Mouse (Mus musculus): Measurements from ENCODE around the gene Tm9sf4. TPM values are rescaled to one million over a fixed set of nuclear protein-coding genes. Genes with fewer than 3 reads are reported as not detected.

Gene Tm9sf4
- polyA plus RNA-seq, 1 experiment from 2014 or later, result 67.9 TPM

DNA sequence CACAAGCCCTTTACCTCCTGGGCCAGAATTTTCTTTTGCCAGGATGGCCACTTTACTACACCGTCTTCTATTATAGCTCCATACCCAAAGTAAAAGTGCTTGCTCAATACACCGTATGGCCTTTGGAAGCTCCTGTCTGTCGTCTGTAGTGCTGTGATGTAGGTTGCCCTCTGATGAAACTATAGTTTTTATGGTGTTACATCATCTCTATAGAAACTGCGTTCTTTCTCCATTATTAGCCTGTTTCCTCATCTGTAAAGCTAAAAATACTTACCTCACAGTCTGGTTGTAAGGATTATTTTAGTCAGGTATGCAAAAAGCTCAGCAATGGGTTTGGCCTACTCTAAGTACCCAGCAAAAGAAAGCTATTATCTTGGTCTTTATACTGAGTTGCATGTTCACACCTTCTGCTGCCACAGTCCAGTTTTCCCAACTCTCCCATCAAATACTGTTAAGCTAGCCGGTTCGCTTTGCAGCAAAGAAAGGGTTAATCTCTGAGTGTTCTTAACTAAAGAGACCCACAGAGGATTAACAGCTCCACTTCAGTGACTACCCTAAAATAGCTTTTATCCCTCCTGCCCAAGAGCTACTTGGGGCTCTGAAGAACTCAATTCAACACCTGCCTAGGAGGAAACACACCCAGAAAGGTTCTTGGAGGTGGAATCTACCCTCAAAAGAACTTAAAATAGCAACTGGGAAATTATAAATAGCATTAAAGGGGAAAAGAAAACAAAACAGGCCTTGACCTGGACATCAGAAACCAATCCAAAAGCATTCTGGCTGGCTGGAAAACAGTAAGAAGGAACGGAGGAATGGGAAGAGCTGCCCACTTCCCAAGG lies 78.1 kb downstream of the Tm9sf4 start:
- no peak for ATAC-seq (ENCODE audit: insufficient number of reproducible peaks, insufficient read depth, low FRiP score, low read depth)
- H3K4me3 ChIP-seq (ENCODE audit: control insufficient read depth in 1 of 2, insufficient read depth in 1 of 2, low read depth in 1 of 2, low read length in 2 of 2), result peak overlapping the region; percentile 97 to 98
- peak overlapping the region; percentile 99 for H3K9ac ChIP-seq (ENCODE audit: low read length)
- peaks cover 9 to 37% of the 10 kb centered on the region in 2 experiments for H3K4me1 ChIP-seq (ENCODE audit: control insufficient read depth in 2 of 2, insufficient read depth in 2 of 2, low read length in 2 of 2)
- no peaks in the 10 kb centered on the region for H3K27me3 ChIP-seq (ENCODE audit: control insufficient read depth, insufficient read depth, low read length)
- H3K27ac ChIP-seq (replicated peaks in 1 of 2; ENCODE audit: control insufficient read depth in 1 of 2, insufficient read depth in 1 of 2, low read depth in 2 of 2, low read length in 2 of 2), result peak overlapping the region; percentile 83 to 95
- peak overlapping the region; percentile 91 for H3K4me2 ChIP-seq (ENCODE audit: low read length)
- 25% methylated on average over 7 of the region's 7 CpGs for WGBS
- no peaks in the 10 kb centered on the region for H3K9me3 ChIP-seq (ENCODE audit: control insufficient read depth, low read length)
- H3K36me3 ChIP-seq (ENCODE audit: control insufficient read depth, insufficient read depth, low read length), result peaks cover 29% of the 10 kb centered on the region

DNA sequence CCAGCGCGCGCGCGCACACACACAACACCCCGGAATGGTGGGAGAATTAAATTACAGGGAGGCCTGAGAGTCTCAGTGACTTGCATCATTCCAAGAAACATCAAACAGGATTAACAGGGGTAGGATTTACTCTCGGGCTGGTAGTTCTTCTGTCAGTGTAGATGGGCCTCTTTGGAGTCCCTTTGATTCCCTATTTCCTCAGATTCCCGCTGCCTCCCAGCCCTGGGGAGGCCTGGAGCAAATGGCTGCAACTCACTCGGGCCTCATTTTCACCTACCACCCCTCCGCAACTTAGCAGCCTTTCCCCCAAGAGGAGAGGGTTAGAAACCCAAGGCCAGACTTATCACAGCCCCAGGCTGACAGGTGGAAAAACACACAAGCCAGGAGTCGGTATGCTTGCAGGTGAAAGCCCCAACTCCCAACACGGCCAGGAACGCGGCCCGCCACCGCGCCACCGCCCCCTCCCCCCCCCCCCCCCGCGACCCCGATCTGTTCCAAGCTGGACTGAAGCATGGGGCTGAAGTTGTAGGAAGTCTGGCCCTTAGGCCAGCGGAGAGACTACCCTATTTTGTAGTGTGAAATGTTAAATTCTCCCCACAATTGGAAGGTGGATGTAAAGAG lies 78.9 kb downstream of the Tm9sf4 start:
- Histone ChIP-seq H3K27ac (replicated peaks in 1 of 2; ENCODE audit: control insufficient read depth in 1 of 2, insufficient read depth in 1 of 2, low read depth in 2 of 2, low read length in 2 of 2) (peak overlapping the region; percentile 90 to 95), H3K9me3 (ENCODE audit: control insufficient read depth, low read length) (no peaks in the 10 kb centered on the region), H3K4me2 (ENCODE audit: low read length) (peak overlapping the region; percentile 91), H3K4me3 (ENCODE audit: control insufficient read depth in 1 of 2, insufficient read depth in 1 of 2, low read depth in 1 of 2, low read length in 2 of 2) (peak overlapping the region; percentile 97 to 98), H3K27me3 (ENCODE audit: control insufficient read depth, insufficient read depth, low read length) (no peaks in the 10 kb centered on the region), H3K36me3 (ENCODE audit: control insufficient read depth, insufficient read depth, low read length) (peaks cover 29% of the 10 kb centered on the region), H3K9ac (ENCODE audit: low read length) (peak overlapping the region; percentile 99), H3K4me1 (ENCODE audit: control insufficient read depth in 2 of 2, insufficient read depth in 2 of 2, low read length in 2 of 2) (peaks cover 9 to 37% of the 10 kb centered on the region in 2 experiments)
- no peak for ATAC-seq (ENCODE audit: insufficient number of reproducible peaks, insufficient read depth, low FRiP score, low read depth)
- WGBS, result 2% methylated on average over 19 of the region's 22 CpGs

DNA sequence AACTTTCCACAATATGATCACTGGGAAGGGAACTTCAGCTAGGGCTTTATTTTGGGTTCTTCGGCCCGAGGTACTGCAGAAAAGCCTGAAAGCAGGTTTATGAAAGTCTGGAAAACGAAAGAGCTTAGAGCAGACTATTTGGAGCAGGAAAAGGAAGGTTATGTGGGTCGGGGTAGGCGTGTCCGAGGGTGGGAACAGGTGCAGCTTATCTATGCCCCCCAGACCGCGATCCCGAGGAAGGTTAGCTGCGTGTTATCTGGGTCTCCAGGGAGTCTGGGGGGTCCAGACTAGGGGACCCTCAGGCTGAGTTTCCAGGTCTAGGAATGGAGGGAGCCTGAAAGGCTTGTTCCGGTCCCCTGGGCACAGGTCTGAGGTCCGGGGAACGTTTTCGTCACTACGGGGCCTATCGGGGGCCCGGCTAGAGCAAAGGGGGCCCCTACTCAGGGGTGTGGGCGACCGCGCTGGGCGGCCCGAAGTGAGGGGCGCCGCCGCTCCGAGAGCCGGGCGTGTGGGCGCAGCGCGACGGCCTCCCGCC lies 79.7 kb downstream of the Tm9sf4 start:
- peak overlapping the region; percentile 97 to 98 for H3K4me3 ChIP-seq (ENCODE audit: control insufficient read depth in 1 of 2, insufficient read depth in 1 of 2, low read depth in 1 of 2, low read length in 2 of 2)
- WGBS, result 0% methylated on average over 17 of the region's 33 CpGs
- H3K4me2 ChIP-seq (ENCODE audit: low read length), result peak overlapping the region; percentile 91
- peaks cover 29% of the 10 kb centered on the region for H3K36me3 ChIP-seq (ENCODE audit: control insufficient read depth, insufficient read depth, low read length)
- H3K9me3 ChIP-seq (ENCODE audit: control insufficient read depth, low read length), result no peaks in the 10 kb centered on the region
- no peaks in the 10 kb centered on the region for H3K27me3 ChIP-seq (ENCODE audit: control insufficient read depth, insufficient read depth, low read length)
- peaks cover 9 to 37% of the 10 kb centered on the region in 2 experiments for H3K4me1 ChIP-seq (ENCODE audit: control insufficient read depth in 2 of 2, insufficient read depth in 2 of 2, low read length in 2 of 2)
- peak overlapping the region; percentile 99 for H3K9ac ChIP-seq (ENCODE audit: low read length)
- peak overlapping the region; percentile 90 to 95 for H3K27ac ChIP-seq (replicated peaks in 1 of 2; ENCODE audit: control insufficient read depth in 1 of 2, insufficient read depth in 1 of 2, low read depth in 2 of 2, low read length in 2 of 2)
- ATAC-seq (ENCODE audit: insufficient number of reproducible peaks, insufficient read depth, low FRiP score, low read depth), result peak; percentile 17

DNA sequence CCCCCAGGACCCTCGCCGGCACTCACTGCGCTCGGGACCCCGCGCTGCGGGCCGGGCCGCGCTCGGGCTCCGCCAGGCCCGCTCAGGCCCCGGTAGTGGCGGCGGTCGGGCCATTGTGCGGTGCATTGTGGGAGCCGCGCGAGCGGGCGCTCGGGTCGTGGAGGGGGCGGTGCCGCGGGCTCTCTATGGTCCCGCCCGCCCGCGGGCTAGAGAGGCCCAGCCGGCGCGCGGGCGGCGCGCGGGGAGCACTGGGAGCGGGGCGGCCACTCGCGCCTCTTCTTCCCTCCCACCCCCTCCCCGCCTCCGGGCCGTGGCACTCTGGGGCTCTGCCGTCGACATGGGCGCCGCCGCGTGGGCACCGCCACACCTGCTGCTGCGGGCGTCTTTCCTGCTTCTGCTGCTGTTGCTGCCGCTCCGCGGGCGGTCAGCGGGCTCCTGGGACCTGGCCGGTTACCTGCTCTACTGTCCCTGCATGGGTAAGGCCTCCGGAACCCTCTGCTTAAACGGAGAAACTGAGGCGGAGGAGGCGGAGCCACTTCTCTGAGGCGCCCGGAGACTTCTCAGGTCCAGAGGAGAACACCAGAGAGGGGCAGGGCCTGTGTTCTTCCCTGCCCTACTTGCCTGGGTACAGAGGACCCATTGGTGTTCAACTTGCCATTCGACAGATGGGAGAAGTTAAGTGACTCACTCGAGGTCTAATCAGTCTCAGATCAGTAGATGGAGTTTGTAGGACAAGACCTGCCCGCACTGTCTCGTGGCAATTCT lies 80.3 kb downstream of the Tm9sf4 start, which contains the start of the genes Plagl2 and Pofut1:
Gene Plagl2 (minus strand): TSS at position 177 of the 765 bp plus-strand sequence.
Gene Pofut1 (plus strand): TSS at position 284 of the 765 bp plus-strand sequence.
- Histone ChIP-seq H3K4me1 (ENCODE audit: control insufficient read depth in 2 of 2, insufficient read depth in 2 of 2, low read length in 2 of 2) (peaks cover 9 to 37% of the 10 kb centered on the region in 2 experiments), H3K27me3 (ENCODE audit: control insufficient read depth, insufficient read depth, low read length) (no peaks in the 10 kb centered on the region), H3K4me2 (ENCODE audit: low read length) (peak within 1 kb of the TSS; percentile 91), H3K27ac (replicated peaks in 1 of 2; ENCODE audit: control insufficient read depth in 1 of 2, insufficient read depth in 1 of 2, low read depth in 2 of 2, low read length in 2 of 2) (peak within 1 kb of the TSS; percentile 90 to 95), H3K9me3 (ENCODE audit: control insufficient read depth, low read length) (no peaks in the 10 kb centered on the region), H3K9ac (ENCODE audit: low read length) (peak within 1 kb of the TSS; percentile 99), H3K4me3 (ENCODE audit: control insufficient read depth in 1 of 2, insufficient read depth in 1 of 2, low read depth in 1 of 2, low read length in 2 of 2) (peak within 1 kb of the TSS; percentile 97 to 98), H3K36me3 (ENCODE audit: control insufficient read depth, insufficient read depth, low read length) (peaks cover 28% of the 10 kb centered on the region)
- ATAC-seq (ENCODE audit: insufficient number of reproducible peaks, insufficient read depth, low FRiP score, low read depth), result peak; percentile 96
- 0% methylated on average over 48 of the region's 72 CpGs for WGBS

DNA sequence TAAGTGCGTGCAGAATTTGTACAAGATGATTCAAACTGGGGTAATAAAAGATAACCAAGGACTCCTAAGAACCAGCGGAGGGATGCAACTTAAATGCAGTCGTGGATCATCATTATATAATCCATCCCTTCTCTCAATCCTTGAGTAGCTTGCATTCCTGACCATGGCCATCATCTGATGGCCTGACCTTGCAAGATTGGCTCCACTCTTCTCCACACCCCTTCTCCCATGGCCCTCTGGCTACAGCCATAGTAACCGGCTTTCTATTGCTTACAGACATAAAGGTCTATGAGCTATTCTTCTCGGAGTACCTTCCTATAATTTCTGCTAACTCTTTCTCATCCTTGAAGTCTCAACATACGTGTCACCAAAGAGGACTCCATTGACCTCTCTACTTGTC lies 81.1 kb downstream of the Tm9sf4 start:
- Histone ChIP-seq H3K27ac (replicated peaks in 1 of 2; ENCODE audit: control insufficient read depth in 1 of 2, insufficient read depth in 1 of 2, low read depth in 2 of 2, low read length in 2 of 2) (peak overlapping the region in 1 of 2 experiments; percentile 95; a peak in 1 of 4 replicates), H3K9me3 (ENCODE audit: control insufficient read depth, low read length) (no peaks in the 10 kb centered on the region), H3K4me1 (ENCODE audit: control insufficient read depth in 2 of 2, insufficient read depth in 2 of 2, low read length in 2 of 2) (peaks cover 9 to 37% of the 10 kb centered on the region in 2 experiments), H3K9ac (ENCODE audit: low read length) (peak overlapping the region; percentile 99), H3K4me3 (ENCODE audit: control insufficient read depth in 1 of 2, insufficient read depth in 1 of 2, low read depth in 1 of 2, low read length in 2 of 2) (peak overlapping the region; percentile 97 to 98; a peak in 3 of 4 replicates), H3K27me3 (ENCODE audit: control insufficient read depth, insufficient read depth, low read length) (no peaks in the 10 kb centered on the region), H3K36me3 (ENCODE audit: control insufficient read depth, insufficient read depth, low read length) (peaks cover 28% of the 10 kb centered on the region), H3K4me2 (ENCODE audit: low read length) (peak overlapping the region; percentile 84)
- ATAC-seq (ENCODE audit: insufficient number of reproducible peaks, insufficient read depth, low FRiP score, low read depth), result no peak
- WGBS, result 65% methylated on average over 6 of the region's 6 CpGs

DNA sequence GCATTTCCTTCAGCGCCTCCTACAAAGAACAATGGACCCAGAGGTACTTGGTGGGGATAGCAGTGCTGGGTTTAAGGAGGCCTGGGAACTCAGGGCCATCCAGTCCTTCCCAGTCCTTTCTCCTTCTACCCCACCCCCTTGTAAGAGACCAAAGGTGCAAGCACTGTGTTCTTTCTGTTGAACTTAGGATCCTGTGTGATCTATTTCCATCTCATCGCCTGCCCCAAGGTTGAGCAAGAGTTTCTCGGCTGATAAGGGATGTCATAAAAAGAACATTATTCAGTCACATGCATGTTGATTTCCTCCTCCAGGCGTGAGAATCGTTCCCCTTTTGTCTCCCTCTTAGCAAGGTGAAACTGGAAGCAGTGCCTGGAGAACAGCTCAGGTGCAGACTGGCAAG lies 88.6 kb downstream of the Tm9sf4 start:
- Histone ChIP-seq H3K27ac (replicated peaks in 1 of 2; ENCODE audit: control insufficient read depth in 1 of 2, insufficient read depth in 1 of 2, low read depth in 2 of 2, low read length in 2 of 2) (no peak overlapping the region), H3K9me3 (ENCODE audit: control insufficient read depth, low read length) (no peaks in the 10 kb centered on the region), H3K36me3 (ENCODE audit: control insufficient read depth, insufficient read depth, low read length) (peaks cover 66% of the 10 kb centered on the region), H3K4me1 (ENCODE audit: control insufficient read depth in 2 of 2, insufficient read depth in 2 of 2, low read length in 2 of 2) (no peaks in the 10 kb centered on the region), H3K4me3 (ENCODE audit: control insufficient read depth in 1 of 2, insufficient read depth in 1 of 2, low read depth in 1 of 2, low read length in 2 of 2) (no peak overlapping the region), H3K9ac (ENCODE audit: low read length) (no peak overlapping the region), H3K4me2 (ENCODE audit: low read length) (no peak overlapping the region), H3K27me3 (ENCODE audit: control insufficient read depth, insufficient read depth, low read length) (no peaks in the 10 kb centered on the region)
- no peak for ATAC-seq (ENCODE audit: insufficient number of reproducible peaks, insufficient read depth, low FRiP score, low read depth)
- 77% methylated on average over 5 of the region's 5 CpGs for WGBS

DNA sequence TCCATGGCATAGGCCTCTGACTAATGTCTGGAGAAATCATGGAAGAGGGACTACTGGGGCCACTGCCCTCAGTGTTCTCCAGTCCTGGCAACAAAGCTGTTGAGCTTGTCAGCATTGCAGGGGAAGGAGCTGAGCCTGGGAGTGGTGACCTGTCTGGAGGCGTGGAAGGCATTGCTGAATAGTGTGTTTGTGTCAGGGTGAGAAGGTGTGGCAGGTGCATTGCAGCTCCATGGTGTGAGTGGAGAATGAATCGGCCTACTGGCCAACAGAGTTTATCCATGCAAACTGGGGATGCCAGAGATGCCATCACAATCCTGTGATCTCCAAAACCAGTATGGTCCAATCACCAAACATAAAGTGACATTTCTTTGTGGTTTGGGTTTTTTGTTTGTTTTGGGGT lies 95.5 kb downstream of the Tm9sf4 start:
- H3K9me3 ChIP-seq (ENCODE audit: control insufficient read depth, low read length), result no peaks in the 10 kb centered on the region
- no peak overlapping the region for H3K4me2 ChIP-seq (ENCODE audit: low read length)
- H3K36me3 ChIP-seq (ENCODE audit: control insufficient read depth, insufficient read depth, low read length), result peaks cover 27% of the 10 kb centered on the region
- ATAC-seq (ENCODE audit: insufficient number of reproducible peaks, insufficient read depth, low FRiP score, low read depth), result no peak
- H3K9ac ChIP-seq (ENCODE audit: low read length), result no peak overlapping the region
- peaks cover 3 to 18% of the 10 kb centered on the region in 2 experiments; a peak in 3 of 4 replicates for H3K4me1 ChIP-seq (ENCODE audit: control insufficient read depth in 2 of 2, insufficient read depth in 2 of 2, low read length in 2 of 2)
- WGBS, result 66% methylated on average over 2 of the region's 2 CpGs
- H3K27me3 ChIP-seq (ENCODE audit: control insufficient read depth, insufficient read depth, low read length), result no peaks in the 10 kb centered on the region
- H3K4me3 ChIP-seq (ENCODE audit: control insufficient read depth in 1 of 2, insufficient read depth in 1 of 2, low read depth in 1 of 2, low read length in 2 of 2), result no peak overlapping the region
- H3K27ac ChIP-seq (replicated peaks in 1 of 2; ENCODE audit: control insufficient read depth in 1 of 2, insufficient read depth in 1 of 2, low read depth in 2 of 2, low read length in 2 of 2), result no peak overlapping the region

All from heart, embryonic 14.5 days (tissue).